Mouse (Mus musculus) heart, postnatal 10 days (tissue): ENCODE measurements around the gene Fcer1g. TPM values are rescaled to one million over a fixed set of nuclear protein-coding genes. Genes with fewer than 3 reads are reported as not detected.
A peak's percentile ranks its signal among the peaks of the same experiment; 100 is the strongest.

Source experiments
- DNase-seq, 2 experiments: peaks; one replicate each; pipeline ENCODE4 v3.0.0; 2021
- intact Hi-C: fragments of 180-260 bp; cut with DNase I; formaldehyde crosslinking; loops from one replicate; pipeline ENCODE4 v1.15.1; 2025
- total RNA-seq, 2 experiments: library from RNA; stranded (reverse); gene quantifications; 2 replicates each; pipeline ENCODE4 v1.2.3; 2021

Fcer1g gene
- total RNA-seq, 2 experiments from 2014 or later: 9.0 to 9.6 TPM

GRCm38 (mm10) chr1:171268341-171268740, 34.2 kb upstream of the Fcer1g start:
- intact Hi-C loops: no loop called here

GRCm38 (mm10) chr1:171265971-171266744, 32.0 kb upstream of the Fcer1g start:
- intact Hi-C loops: no loop called here
- DNase-seq: no peak

More at GRCm38 (mm10) chr1:171268341-171268740, 34.2 kb upstream of the Fcer1g start:
- no peak for DNase-seq

GRCm38 (mm10) chr1:171263666-171264461, 29.7 kb upstream of the Fcer1g start:
- intact Hi-C loops: loop anchor here (2.0 kb wide), 1 partner anchor 17 kb away; no protein-coding TSS in a partner anchor
- peak; percentile 59 to 62 for DNase-seq

- DNase-seq: peak; percentile 80 to 84
- intact Hi-C loops: loop anchor here (2.0 kb wide), 1 partner anchor 16 kb away; no protein-coding TSS in a partner anchor
Observed at GRCm38 (mm10) chr1:171263185-171263611, 29.0 kb upstream of the Fcer1g start.

- peak; percentile 88 to 91 for DNase-seq
Observed at GRCm38 (mm10) chr1:171262594-171263130, 28.5 kb upstream of the Fcer1g start.

GRCm38 (mm10) chr1:171260316-171260715, 26.2 kb upstream of the Fcer1g start:
- DNase-seq: no peak
- intact Hi-C loops: no loop called here

More at GRCm38 (mm10) chr1:171262594-171263130, 28.5 kb upstream of the Fcer1g start:
- intact Hi-C loops: loop anchor here (2.0 kb wide), 1 partner anchor 16 kb away; no protein-coding TSS in a partner anchor

- intact Hi-C loops: no loop called here
- DNase-seq: no peak
Observed at GRCm38 (mm10) chr1:171258921-171259320, 24.8 kb upstream of the Fcer1g start.

- intact Hi-C loops: loop anchor here (1.0 to 2.0 kb wide), 2 partner anchors 34 to 139 kb away; no protein-coding TSS in a partner anchor
Observed at GRCm38 (mm10) chr1:171257781-171258180, 23.6 kb upstream of the Fcer1g start.

GRCm38 (mm10) chr1:171256937-171257548, 22.9 kb upstream of the Fcer1g start:
- DNase-seq: peak; percentile 81 to 86
- intact Hi-C loops: loop anchor here (1.0 to 2.0 kb wide), 2 partner anchors 34 to 138 kb away; no protein-coding TSS in a partner anchor

More at GRCm38 (mm10) chr1:171257781-171258180, 23.6 kb upstream of the Fcer1g start:
- no peak for DNase-seq

- intact Hi-C loops: loop anchor here (2.0 kb wide), 1 partner anchor 137 kb away; no protein-coding TSS in a partner anchor
- no peak for DNase-seq
Observed at GRCm38 (mm10) chr1:171256095-171256818, 22.1 kb upstream of the Fcer1g start.

- intact Hi-C loops: no loop called here
- no peak for DNase-seq
Observed at GRCm38 (mm10) chr1:171252415-171252814, 18.2 kb upstream of the Fcer1g start.

GRCm38 (mm10) chr1:171251594-171252324, 17.6 kb upstream of the Fcer1g start:
- DNase-seq: peak; percentile 68 to 74
- intact Hi-C loops: no loop called here

- intact Hi-C loops: no loop called here
- DNase-seq: peak in 1 of 2 experiments; percentile 50
Observed at GRCm38 (mm10) chr1:171250680-171251593, 16.8 kb upstream of the Fcer1g start, which contains the start of gene Ndufs2. TSS of gene Ndufs2 (minus strand) at chr1:171251388.

GRCm38 (mm10) chr1:171249913-171250600, 15.9 kb upstream of the Fcer1g start, which contains the start of gene Adamts4:
TSS of gene Adamts4 (plus strand) at chr1:171250421.
- intact Hi-C loops: no loop called here
- DNase-seq: peak; percentile 82

- DNase-seq: peak in 1 of 2 experiments; percentile 33
- intact Hi-C loops: no loop called here
Observed at GRCm38 (mm10) chr1:171248386-171249226, 14.4 kb upstream of the Fcer1g start.

GRCm38 (mm10) chr1:171247916-171248315, 13.8 kb upstream of the Fcer1g start:
- intact Hi-C loops: loop anchor here (1.0 to 2.0 kb wide), 2 partner anchors 15 to 33 kb away; partner anchors contain the start of gene Ppox
- peak in 1 of 2 experiments; percentile 53 for DNase-seq
